Mouse (Mus musculus) neural tube, embryonic 14.5 days (tissue): ENCODE data around the gene Nfkbia. TPM values are rescaled to one million over a fixed set of nuclear protein-coding genes. Genes with fewer than 3 reads are reported as not detected.

ENCODE experiments used
- ATAC-seq: fragments of 200-750 bp; cut with Nextera tagmentation; 2 replicates; pipeline ENCODE4 v1.8.0; 2017; ENCODE audit warnings: low read depth, mild to moderate bottlenecking, moderate TSS enrichment, moderate library complexity
- H3K27ac ChIP-seq: fragments of 300-500 bp; sonication (generic); 2 replicates; pipeline ENCODE4 v1.5.1; 2014; ENCODE audit warnings: low read depth, mild to moderate bottlenecking, control low read depth, low read length, moderate library complexity, mixed read lengths
- H3K27me3 ChIP-seq: fragments of 300-500 bp; sonication (generic); 2 replicates; pipeline ENCODE4 v1.6.1; 2014; ENCODE audit warnings: low read length; ENCODE audit not compliant: control insufficient read depth, insufficient read depth
- H3K36me3 ChIP-seq: fragments of 300-500 bp; sonication (generic); 2 replicates; pipeline ENCODE4 v1.6.1; 2014; ENCODE audit warnings: low read length, mixed read lengths; ENCODE audit not compliant: control insufficient read depth, insufficient read depth
- H3K4me1 ChIP-seq: fragments of 300-500 bp; sonication (generic); 2 replicates; pipeline ENCODE4 v1.6.1; 2014; ENCODE audit warnings: low read length; ENCODE audit not compliant: control insufficient read depth, insufficient read depth
- H3K4me2 ChIP-seq: fragments of 300-500 bp; sonication (generic); 2 replicates; pipeline ENCODE4 v1.6.1; 2014; ENCODE audit warnings: mild to moderate bottlenecking, low read depth, low read length, control low read depth
- H3K4me3 ChIP-seq: fragments of 300-500 bp; sonication (generic); 2 replicates; pipeline ENCODE4 v1.5.1; 2014; ENCODE audit warnings: low read depth, low read length, control low read depth, mixed read lengths
- H3K9ac ChIP-seq: fragments of 300-500 bp; sonication (generic); replicated peaks from 2 replicates; pipeline ENCODE4 v1.6.1; 2014; ENCODE audit warnings: low read depth, mild to moderate bottlenecking, control low read depth, low read length, mixed read lengths
- H3K9me3 ChIP-seq: fragments of 300-500 bp; sonication (generic); 2 replicates; pipeline ENCODE4 v1.6.1; 2016; ENCODE audit warnings: low read length; ENCODE audit not compliant: control insufficient read depth
- WGBS: fragments of 180-500 bp; shearing (Covaris S2); extraction: QIAGEN DNeasy Blood & Tissue Kit; methylation state at CpG from one replicate; pipeline ENCODE4 v1.1.7; 2014; 5-methylcytosine and 5-hydroxymethylcytosine counted together
- polyA plus RNA-seq: library from polyadenylated mRNA; unstranded; fragments of >200 nt; fragmentation: Nextera tagmentation; extraction: Ambion mirVana; gene quantifications from 2 replicates; pipeline ENCODE4 v1.2.1, GENCODE M21; 2014

The Nfkbia gene
- polyA plus RNA-seq, 1 experiment from 2014 or later, result 62.7 TPM

DNA sequence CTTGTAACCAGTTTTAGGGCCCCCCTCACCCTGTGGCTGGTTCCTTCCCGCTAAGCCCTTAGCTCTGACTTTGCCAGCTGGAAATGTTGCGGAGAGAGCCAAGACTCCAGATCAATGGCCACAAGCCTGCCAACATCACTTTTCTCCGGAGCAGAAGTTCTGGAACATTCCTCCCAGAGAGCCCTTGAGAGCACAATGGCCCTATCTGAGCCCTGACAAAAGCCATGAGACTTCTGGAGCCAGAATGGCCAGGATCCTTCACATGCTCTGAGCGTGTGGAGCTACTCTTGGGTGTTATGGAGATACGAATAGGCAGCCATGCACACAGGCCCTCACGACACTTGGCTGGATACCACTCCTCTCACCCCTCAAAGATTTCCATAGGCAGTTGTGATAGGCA lies 7.6 kb downstream of the Nfkbia start:
- H3K4me2 ChIP-seq, result no peak overlapping the region
- 0 out of 2 replicates have a peak, but pooled peaks cover 2% of the 10 kb centered on the region for H3K36me3 ChIP-seq
- H3K9me3 ChIP-seq, result no peaks in the 10 kb centered on the region
- no peaks in the 10 kb centered on the region for H3K4me1 ChIP-seq
- H3K4me3 ChIP-seq, result no peak overlapping the region
- no peak overlapping the region for H3K9ac ChIP-seq
- 92% methylated on average over 6 of the region's 6 CpGs for WGBS
- no peaks in the 10 kb centered on the region for H3K27me3 ChIP-seq
- H3K27ac ChIP-seq, result no peak overlapping the region
- ATAC-seq, result no peak

GRCm38 (mm10) chr12:55484079-55484774 lies 8.2 kb downstream of the Nfkbia start:
- no peak overlapping the region for H3K4me3 ChIP-seq
- H3K27ac ChIP-seq, result no peak overlapping the region
- no peaks in the 10 kb centered on the region for H3K4me1 ChIP-seq
- H3K9me3 ChIP-seq, result no peaks in the 10 kb centered on the region
- no peaks in the 10 kb centered on the region for H3K27me3 ChIP-seq
- H3K36me3 ChIP-seq, result 0 out of 2 replicates have a peak, but pooled peaks cover 2% of the 10 kb centered on the region
- H3K9ac ChIP-seq, result no peak overlapping the region
- no peak for ATAC-seq
- H3K4me2 ChIP-seq, result no peak overlapping the region
- 78% methylated on average over 10 of the region's 10 CpGs for WGBS

- H3K27ac ChIP-seq, result no peak overlapping the region
- no peak overlapping the region for H3K4me2 ChIP-seq
- no peak overlapping the region for H3K9ac ChIP-seq
- no peaks in the 10 kb centered on the region for H3K27me3 ChIP-seq
- H3K9me3 ChIP-seq, result no peaks in the 10 kb centered on the region
- no peaks in the 10 kb centered on the region for H3K4me1 ChIP-seq
- H3K4me3 ChIP-seq, result no peak overlapping the region
- 72% methylated on average over 5 of the region's 5 CpGs for WGBS
- H3K36me3 ChIP-seq, result 0 out of 2 replicates have a peak, but pooled peaks cover 2% of the 10 kb centered on the region
- ATAC-seq, result no peak
Measured at GRCm38 (mm10) chr12:55483591-55483990, 8.9 kb downstream of the Nfkbia start.

DNA sequence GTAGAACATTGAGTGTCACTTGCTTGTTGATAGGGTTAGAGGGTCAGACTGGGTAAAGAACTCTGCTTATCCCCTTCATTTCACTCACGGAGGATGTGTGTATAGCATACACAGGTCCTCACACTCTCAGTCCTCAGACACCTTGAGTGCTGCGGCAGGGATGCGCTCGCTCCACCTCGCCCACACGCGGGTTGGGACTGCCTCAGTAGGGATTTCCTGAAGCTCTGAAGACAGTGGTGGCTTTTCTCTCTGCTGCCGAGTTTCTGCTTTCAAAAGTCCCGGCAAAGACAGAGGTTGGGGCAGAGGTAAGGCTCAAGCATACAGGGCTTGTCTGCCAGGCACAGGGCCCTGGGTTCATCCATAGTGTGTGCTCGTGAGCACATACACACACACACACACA lies 9.7 kb downstream of the Nfkbia start:
- 81% methylated on average over 10 of the region's 10 CpGs for whole genome bisulfite sequencing

DNA sequence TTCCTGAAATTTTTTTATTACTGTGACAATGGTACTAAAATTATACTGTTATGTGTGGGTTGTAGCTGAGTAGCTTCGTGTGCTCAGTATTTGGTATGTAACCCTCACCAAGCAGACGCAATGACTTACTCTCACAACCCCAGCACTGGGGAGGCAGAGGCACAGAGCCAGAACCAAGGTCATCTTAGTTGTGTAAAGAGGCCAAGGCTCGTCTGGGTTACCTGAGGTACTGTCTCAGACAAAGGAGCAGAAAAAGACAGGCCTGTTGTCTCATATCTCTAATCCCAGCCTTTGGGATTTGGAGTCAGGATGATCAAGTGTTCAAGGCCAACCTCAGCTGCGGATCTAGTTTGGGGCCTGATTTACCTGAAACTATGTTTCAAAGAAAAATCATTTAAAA lies 10.7 kb downstream of the Nfkbia start:
- 82% methylated on average over 4 of the region's 4 CpGs for WGBS
- ATAC-seq, result no peak
- H3K9me3 ChIP-seq, result no peaks in the 10 kb centered on the region
- no peak overlapping the region for H3K27ac ChIP-seq
- H3K4me3 ChIP-seq, result no peak overlapping the region
- no peaks in the 10 kb centered on the region for H3K27me3 ChIP-seq
- H3K9ac ChIP-seq, result no peak overlapping the region
- no peaks in the 10 kb centered on the region for H3K36me3 ChIP-seq
- no peak overlapping the region for H3K4me2 ChIP-seq
- no peaks in the 10 kb centered on the region for H3K4me1 ChIP-seq

More for the DNA sequence above, 9.7 kb downstream of the Nfkbia start:
- ATAC-seq, result no peak
- Histone ChIP-seq H3K27me3 (no peaks in the 10 kb centered on the region), H3K4me2 (no peak overlapping the region), H3K4me1 (no peaks in the 10 kb centered on the region), H3K4me3 (no peak overlapping the region), H3K9me3 (no peaks in the 10 kb centered on the region), H3K27ac (no peak overlapping the region), H3K36me3 (no peaks in the 10 kb centered on the region), H3K9ac (no peak overlapping the region)

GRCm38 (mm10) chr12:55480471-55481153 lies 11.8 kb downstream of the Nfkbia start:
- no peak overlapping the region for H3K27ac ChIP-seq

DNA sequence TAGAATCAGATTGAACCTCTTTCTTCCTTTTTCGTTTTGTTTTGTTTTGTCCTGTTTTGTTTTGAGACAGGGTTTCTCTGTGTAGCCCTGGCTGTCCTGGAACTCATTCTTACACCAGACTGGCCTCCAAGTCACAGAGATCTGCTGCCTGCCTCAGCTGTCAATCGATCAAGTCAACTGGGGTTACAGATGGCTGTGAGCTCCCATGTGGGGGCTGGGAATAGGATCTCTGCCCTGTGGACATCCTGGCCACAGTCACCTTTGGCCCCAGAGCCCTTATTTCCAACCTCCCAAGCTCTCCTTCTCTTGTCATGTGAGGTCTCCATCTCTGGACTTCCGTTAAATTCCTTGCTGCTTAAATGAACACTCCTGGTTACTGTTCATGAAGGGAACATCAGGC lies 13.5 kb downstream of the Nfkbia start:
- Histone ChIP-seq H3K9ac (no peak overlapping the region), H3K27me3 (no peaks in the 10 kb centered on the region), H3K36me3 (no peaks in the 10 kb centered on the region), H3K4me2 (no peak overlapping the region), H3K27ac (no peak overlapping the region), H3K4me1 (no peaks in the 10 kb centered on the region), H3K9me3 (no peaks in the 10 kb centered on the region), H3K4me3 (no peak overlapping the region)
- no peak for ATAC-seq
- WGBS, result 86% methylated on average over 3 of the region's 3 CpGs

More at GRCm38 (mm10) chr12:55480471-55481153, 11.8 kb downstream of the Nfkbia start:
- ATAC-seq, result no peak
- no peaks in the 10 kb centered on the region for H3K36me3 ChIP-seq
- no peaks in the 10 kb centered on the region for H3K27me3 ChIP-seq
- 94% methylated on average over 2 of the region's 2 CpGs for WGBS
- no peak overlapping the region for H3K9ac ChIP-seq
- no peak overlapping the region for H3K4me3 ChIP-seq
- H3K4me2 ChIP-seq, result no peak overlapping the region
- H3K4me1 ChIP-seq, result no peaks in the 10 kb centered on the region
- no peaks in the 10 kb centered on the region for H3K9me3 ChIP-seq

DNA sequence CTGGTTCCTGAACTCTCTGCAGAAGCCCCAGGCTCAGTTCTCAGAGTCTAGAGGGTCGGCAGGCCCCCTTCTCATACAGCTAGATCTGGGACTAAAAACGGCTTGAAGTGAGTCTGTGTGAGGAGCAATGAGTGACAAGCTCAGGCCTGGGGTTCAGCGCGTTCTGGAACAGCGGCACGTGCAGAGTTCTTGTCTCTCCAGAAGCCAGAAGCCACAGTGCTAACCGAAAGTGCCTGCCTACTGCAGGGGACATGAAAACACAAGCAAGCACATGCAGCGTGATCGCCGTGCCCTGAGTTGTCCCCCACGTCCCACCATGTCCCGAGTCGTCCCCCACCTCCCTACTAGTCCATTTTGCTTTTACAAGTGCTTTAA lies 18.3 kb downstream of the Nfkbia start:
- H3K36me3 ChIP-seq, result no peaks in the 10 kb centered on the region
- H3K4me3 ChIP-seq, result no peak overlapping the region
- no peak overlapping the region for H3K4me2 ChIP-seq
- ATAC-seq, result no peak
- no peak overlapping the region for H3K27ac ChIP-seq
- H3K9me3 ChIP-seq, result no peaks in the 10 kb centered on the region
- WGBS, result 86% methylated on average over 13 of the region's 13 CpGs
- no peaks in the 10 kb centered on the region for H3K4me1 ChIP-seq
- H3K9ac ChIP-seq, result no peak overlapping the region
- H3K27me3 ChIP-seq, result no peaks in the 10 kb centered on the region
